Comparison of ENCODE assay signal across 8 mouse cellular contexts in genomic region chr17:34591994-34592375, GRCm38 (mm10). TPM values are rescaled to one million over a fixed set of nuclear protein-coding genes. Genes with fewer than 3 reads are reported as not detected.
DNase-seq lines count a peak whose midpoint lies in the region; ATAC-seq lines count a peak whose summit lies in the region.

No protein-coding gene starts in this region.

- ATAC-seq in common myeloid progenitor, adult 5-6 weeks (replicated peaks; ENCODE audit: low read depth, poor library complexity, severe bottlenecking), result peak; percentile 55

- DNase-seq in adrenal gland, adult 18-20 months (ENCODE audit: low spot score in 2 of 2), result peak; percentile 88 to 90
- peak; percentile 95 for DNase-seq in gastrocnemius, postnatal 14 days
- DNase-seq in induced T-regulatory cell, adult 2 months (ENCODE audit: low read depth), result peak; percentile 93
- peak; percentile 97 for DNase-seq in left cerebral cortex, postnatal 4 days
- peak; percentile 90 for DNase-seq in mesoderm, embryonic 11.5 days (ENCODE audit: low read depth, low spot score)
- DNase-seq in skeletal muscle tissue, adult 2 months (ENCODE audit: low read depth, low spot score), result peak; percentile 80
- peak; percentile 97 for DNase-seq in yolk sac, embryonic 10.5 days (ENCODE audit: low spot score)

- intact Hi-C loops in gastrocnemius, postnatal 14 days (cut with DNase I; ENCODE audit: low total_unique reads), result no loop called here
- intact Hi-C loops in left cerebral cortex, postnatal 4 days (cut with DNase I), result no loop called here

RNA-seq across cellular contexts. Expression of gene Pbx2, which starts 0.9 kb away (rescaled TPM):
- total RNA-seq in adrenal gland, adult 18-20 months (2021), result 10 to 100 TPM; 32.4 to 40.9 TPM
- total RNA-seq in common myeloid progenitor, adult 5-6 weeks (2017), result 22.5 and 29.4 TPM in 2 replicates
- total RNA-seq in gastrocnemius, postnatal 14 days (2021), result 10 to 100 TPM; 17.3 to 17.9 TPM
- 10 to 100 TPM; 36.2 to 39.3 TPM for total RNA-seq in left cerebral cortex, postnatal 4 days (2021)

RNA-seq across cellular contexts. Expression of gene Gpsm3, which starts 2.4 kb away (rescaled TPM):
- total RNA-seq in adrenal gland, adult 18-20 months (2021), result 1 to 10 TPM; 4.8 to 7.3 TPM
- 11.3 and 22.4 TPM in 2 replicates for total RNA-seq in common myeloid progenitor, adult 5-6 weeks (2017)
- 1 to 10 TPM; 3.1 to 3.6 TPM for total RNA-seq in gastrocnemius, postnatal 14 days (2021)
- total RNA-seq in left cerebral cortex, postnatal 4 days (2021), result 1 to 10 TPM; 1.6 to 2.8 TPM

RNA-seq across cellular contexts. Expression of gene Ager, which starts 5.7 kb away (rescaled TPM):
- total RNA-seq in adrenal gland, adult 18-20 months (2021), result under 1 TPM; 0.73 to 0.86 TPM
- 0.73 and 1.4 TPM in 2 replicates for total RNA-seq in common myeloid progenitor, adult 5-6 weeks (2017)
- total RNA-seq in gastrocnemius, postnatal 14 days (2021), result under 1 TPM; 0.44 to 0.55 TPM
- 1 to 10 TPM; 1.8 TPM for total RNA-seq in left cerebral cortex, postnatal 4 days (2021)

RNA-seq across cellular contexts. Expression of gene Rnf5, which starts 11.5 kb away (rescaled TPM):
- total RNA-seq in adrenal gland, adult 18-20 months (2021), result 10 to 100 TPM; 71.8 to 86.7 TPM
- total RNA-seq in common myeloid progenitor, adult 5-6 weeks (2017), result 13.2 and 14.4 TPM in 2 replicates
- 10 to 100 TPM; 17.1 to 18.6 TPM for total RNA-seq in gastrocnemius, postnatal 14 days (2021)
- total RNA-seq in left cerebral cortex, postnatal 4 days (2021), result 100 to 1,000 TPM; 106 to 109 TPM

RNA-seq across cellular contexts. Expression of gene Agpat1, which starts 12.1 kb away (rescaled TPM):
- total RNA-seq in adrenal gland, adult 18-20 months (2021), result 100 to 1,000 TPM; 106 to 112 TPM
- 17.8 and 39.7 TPM in 2 replicates for total RNA-seq in common myeloid progenitor, adult 5-6 weeks (2017)
- 10 to 100 TPM; 38.8 to 39.1 TPM for total RNA-seq in gastrocnemius, postnatal 14 days (2021)
- 100 to 1,000 TPM; 145 to 154 TPM for total RNA-seq in left cerebral cortex, postnatal 4 days (2021)

Comparison
In these comparisons a context has a peak if more than half of its experiments do, and no peak if none do; other contexts are left out.
1. Peak in every context shown above with its lines: DNase-seq and ATAC-seq.